Mouse (Mus musculus) limb, embryonic 11.5 days (tissue): ENCODE results near the gene Resp18. TPM values are rescaled to one million over a fixed set of nuclear protein-coding genes. Genes with fewer than 3 reads are reported as not detected.

Experiments
- ATAC-seq: fragments of 200-750 bp; cut with Nextera tagmentation; 2 replicates; pipeline ENCODE4 v1.8.0; 2017; ENCODE audit warnings: low read depth; ENCODE audit not compliant: insufficient number of reproducible peaks, low FRiP score, low TSS enrichment
- DNase-seq: peaks from one replicate; pipeline ENCODE4 v3.0.0-alpha.2; 2015; ENCODE audit warnings: low spot score
- H3K27ac ChIP-seq: fragments of 300-500 bp; sonication (generic); replicated peaks from 2 replicates; pipeline ENCODE4 v1.5.1; 2014; ENCODE audit warnings: low read depth, mild to moderate bottlenecking, low read length
- H3K27me3 ChIP-seq: fragments of 300-500 bp; sonication (generic); 2 replicates; pipeline ENCODE4 v1.6.1; 2014; ENCODE audit warnings: mild to moderate bottlenecking, low read length, mixed read lengths; ENCODE audit not compliant: control insufficient read depth, insufficient read depth
- H3K36me3 ChIP-seq: fragments of 300-500 bp; sonication (generic); 2 replicates; pipeline ENCODE4 v1.6.1; 2014; ENCODE audit warnings: mild to moderate bottlenecking, low read length, moderate library complexity, mixed read lengths; ENCODE audit not compliant: control insufficient read depth, insufficient read depth
- H3K4me1 ChIP-seq: fragments of 300-500 bp; sonication (generic); 2 replicates; pipeline ENCODE4 v1.6.1; 2014; ENCODE audit warnings: low read length, mixed read lengths; ENCODE audit not compliant: control insufficient read depth, insufficient read depth
- H3K4me2 ChIP-seq: fragments of 300-500 bp; sonication (generic); 2 replicates; pipeline ENCODE4 v1.6.1; 2014; ENCODE audit warnings: low read depth, mild to moderate bottlenecking, moderate library complexity; ENCODE audit not compliant: severe bottlenecking
- H3K4me3 ChIP-seq: fragments of 300-500 bp; sonication (generic); 2 replicates; pipeline ENCODE4 v1.5.1; 2014; ENCODE audit warnings: low read depth, low read length
- H3K9ac ChIP-seq: fragments of 300-500 bp; sonication (generic); 2 replicates; pipeline ENCODE4 v1.6.1; 2014; ENCODE audit warnings: mild to moderate bottlenecking, low read length
- H3K9me3 ChIP-seq: fragments of 300-500 bp; sonication (generic); 2 replicates; pipeline ENCODE4 v1.6.1; 2016; ENCODE audit warnings: low read length; ENCODE audit not compliant: control insufficient read depth
- WGBS: fragments of 180-500 bp; shearing (Covaris S2); extraction: QIAGEN DNeasy Blood & Tissue Kit; methylation state at CpG from one replicate; pipeline ENCODE4 v1.1.7; 2014; 5-methylcytosine and 5-hydroxymethylcytosine counted together
- polyA plus RNA-seq: library from polyadenylated mRNA; unstranded; fragments of >200 nt; fragmentation: Nextera tagmentation; extraction: Ambion mirVana; gene quantifications from 2 replicates; pipeline ENCODE4 v1.2.1, GENCODE M21; 2014

Resp18 gene
- polyA plus RNA-seq, 1 experiment from 2014 or later, result not detected

GRCm38 (mm10) chr1:75290582-75290981 lies 12.4 kb upstream of the Resp18 start:
- no peak for DNase-seq
- no peaks in the 10 kb centered on the region for H3K9me3 ChIP-seq
- H3K36me3 ChIP-seq, result no peaks in the 10 kb centered on the region
- no peak overlapping the region for H3K9ac ChIP-seq
- H3K27me3 ChIP-seq, result no peaks in the 10 kb centered on the region
- no peak overlapping the region for H3K4me2 ChIP-seq
- no peak overlapping the region for H3K27ac ChIP-seq
- H3K4me3 ChIP-seq, result no peak overlapping the region
- H3K4me1 ChIP-seq, result peaks cover 4% of the 10 kb centered on the region; the same call in 1 of the 2 replicates
- ATAC-seq, result no peak

- DNase-seq (no peak), ATAC-seq (no peak)
- Histone ChIP-seq H3K9ac (no peak overlapping the region), H3K4me1 (peaks cover 4% of the 10 kb centered on the region; the same call in 1 of the 2 replicates), H3K4me2 (no peak overlapping the region), H3K27me3 (no peaks in the 10 kb centered on the region), H3K27ac (no peak overlapping the region), H3K4me3 (no peak overlapping the region), H3K36me3 (no peaks in the 10 kb centered on the region), H3K9me3 (no peaks in the 10 kb centered on the region)
- 65% methylated on average over 8 of the region's 8 CpGs for WGBS
These were observed 11.7 kb upstream of the Resp18 start for GRCm38 (mm10) chr1:75289888-75290431.

- H3K4me1 ChIP-seq, result peaks cover 4% of the 10 kb centered on the region; the same call in 1 of the 2 replicates
- H3K9ac ChIP-seq, result no peak overlapping the region
- no peaks in the 10 kb centered on the region for H3K27me3 ChIP-seq
- DNase-seq, result no peak
- no peak for ATAC-seq
- no peak overlapping the region for H3K27ac ChIP-seq
- WGBS, result 15% methylated on average over 7 of the region's 7 CpGs
- H3K4me3 ChIP-seq, result no peak overlapping the region
- no peaks in the 10 kb centered on the region for H3K9me3 ChIP-seq
- no peaks in the 10 kb centered on the region for H3K36me3 ChIP-seq
- H3K4me2 ChIP-seq, result no peak overlapping the region
These were observed 11.2 kb upstream of the Resp18 start for GRCm38 (mm10) chr1:75289376-75289775.

- Histone ChIP-seq H3K4me1 (no peaks in the 10 kb centered on the region), H3K36me3 (no peaks in the 10 kb centered on the region), H3K4me3 (no peak overlapping the region), H3K9ac (no peak overlapping the region), H3K27ac (no peak overlapping the region), H3K9me3 (no peaks in the 10 kb centered on the region), H3K4me2 (no peak overlapping the region), H3K27me3 (no peaks in the 10 kb centered on the region)
- ATAC-seq, result no peak
- no peak for DNase-seq
- 86% methylated on average over 7 of the region's 7 CpGs for WGBS
These were observed 6.7 kb upstream of the Resp18 start for GRCm38 (mm10) chr1:75284911-75285310.

GRCm38 (mm10) chr1:75283017-75283416 lies 4.8 kb upstream of the Resp18 start:
- DNase-seq (no peak), ATAC-seq (no peak)
- WGBS, result 84% methylated on average over 5 of the region's 5 CpGs
- Histone ChIP-seq H3K4me3 (no peak overlapping the region), H3K27ac (no peak overlapping the region), H3K4me2 (no peak overlapping the region), H3K4me1 (no peaks in the 10 kb centered on the region), H3K36me3 (no peaks in the 10 kb centered on the region), H3K9me3 (no peaks in the 10 kb centered on the region), H3K9ac (no peak overlapping the region), H3K27me3 (peaks cover 3% of the 10 kb centered on the region; the same call in 1 of the 2 replicates)

GRCm38 (mm10) chr1:75277195-75278188 lies 723 bp downstream of the Resp18 start:
- H3K9ac ChIP-seq, result no peak overlapping the region
- ATAC-seq (no peak), DNase-seq (peak; percentile 87)
- no peak overlapping the region for H3K4me3 ChIP-seq
- H3K4me2 ChIP-seq, result no peak overlapping the region
- H3K4me1 ChIP-seq, result no peaks in the 10 kb centered on the region
- H3K27ac ChIP-seq, result no peak overlapping the region
- 5% methylated on average over 23 of the region's 23 CpGs for WGBS
- H3K36me3 ChIP-seq, result no peaks in the 10 kb centered on the region
- H3K27me3 ChIP-seq, result peaks cover 9% of the 10 kb centered on the region; the same call in 1 of the 2 replicates
- H3K9me3 ChIP-seq, result no peaks in the 10 kb centered on the region

- no peak within 1 kb of the TSS for H3K9ac ChIP-seq
- H3K27me3 ChIP-seq, result peaks cover 31% of the 10 kb centered on the region
- DNase-seq (no peak), ATAC-seq (no peak)
- no peak within 1 kb of the TSS for H3K4me3 ChIP-seq
- no peaks in the 10 kb centered on the region for H3K9me3 ChIP-seq
- no peak within 1 kb of the TSS for H3K27ac ChIP-seq
- WGBS, result 11% methylated on average over 32 of the region's 32 CpGs
- H3K4me1 ChIP-seq, result no peaks in the 10 kb centered on the region
- no peak within 1 kb of the TSS for H3K4me2 ChIP-seq
- no peaks in the 10 kb centered on the region for H3K36me3 ChIP-seq
These were observed 13.9 kb downstream of the Resp18 start, which contains the start of gene Ptprn for GRCm38 (mm10) chr1:75264091-75264880. TSS of gene Ptprn (minus strand) at chr1:75264502.
